Mouse (Mus musculus) liver, adult 2 months (tissue): ENCODE measurements around the gene Fgfr2.

ENCODE experiments used
- CTCF ChIP-seq: fragments of 200-500 bp; IDR thresholded peaks from 2 replicates; pipeline ENCODE4 v1.5.1; 2011; ENCODE audit warnings: low read depth, low read length, control low read depth
- POLR2A ChIP-seq: fragments of 200-500 bp; IDR thresholded peaks from 2 replicates; pipeline ENCODE4 v1.6.1; 2011; ENCODE audit warnings: low read length, control low read depth; ENCODE audit not compliant: insufficient read depth; ENCODE audit errors: extremely low read depth

DNA sequence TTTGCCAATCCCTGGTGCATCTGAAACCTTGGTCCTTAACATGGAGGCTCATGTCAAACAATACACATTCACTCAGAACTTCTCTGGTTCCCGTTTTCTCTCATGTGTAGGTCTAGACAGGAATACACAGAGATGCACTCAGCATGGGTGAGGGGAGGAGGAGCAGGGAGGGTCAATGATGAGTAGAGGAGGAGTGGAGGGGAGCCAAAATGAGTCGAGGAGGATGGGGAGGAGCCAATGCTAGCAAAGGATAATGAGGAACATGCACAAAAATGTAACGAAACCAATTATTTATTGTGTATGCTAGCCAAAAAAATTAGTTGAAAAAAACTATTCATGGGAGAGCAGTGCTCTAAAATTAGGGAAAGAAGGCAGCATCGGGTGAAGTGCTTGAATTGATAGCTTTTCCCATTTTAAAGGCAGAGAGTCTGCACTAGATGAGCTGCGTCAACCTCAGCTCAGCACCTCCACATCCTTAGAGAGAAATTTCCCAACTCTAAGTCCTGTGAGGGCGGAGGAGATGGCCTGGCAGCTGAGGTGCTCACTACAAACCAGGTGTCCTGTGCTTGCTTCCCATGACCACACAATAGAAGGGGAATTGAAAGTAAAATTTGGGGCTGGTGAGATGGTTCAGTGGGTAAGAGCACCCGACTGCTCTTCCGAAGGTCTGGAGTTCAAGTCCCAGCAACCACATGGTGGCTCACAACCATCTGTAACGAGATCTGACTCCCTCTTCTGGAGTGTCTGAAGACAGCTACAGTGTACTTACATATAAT is 636.6 kb downstream of the Fgfr2 start:
- no peak for TF ChIP-seq CTCF
- TF ChIP-seq POLR2A: no peak
